Mouse (Mus musculus): ENCODE data around the gene Tmem82. TPM values are rescaled to one million over a fixed set of nuclear protein-coding genes. Genes with fewer than 3 reads are reported as not detected.

Tmem82 gene
- total RNA-seq, 2 experiments from 2014 or later, result 0.37 to 0.56 TPM

GRCm38 (mm10) chr4:141619299-141619883 lies 958 bp upstream of the Tmem82 start:
- H3K27ac ChIP-seq, result no peak overlapping the region
- no peak for TF ChIP-seq CTCF (conservative IDR thresholded peaks at IDR 0.05)
- H3K4me3 ChIP-seq, result no peak overlapping the region
- DNase-seq (ENCODE audit: low spot score in 2 of 2), result no peak

GRCm38 (mm10) chr4:141617863-141618564 lies 419 bp downstream of the Tmem82 start:
- Histone ChIP-seq H3K27ac (no peak overlapping the region), H3K4me3 (no peak overlapping the region; the same call in 1 of the 2 replicates)
- no peak for TF ChIP-seq CTCF (conservative IDR thresholded peaks at IDR 0.05)
- no peak for DNase-seq (ENCODE audit: low spot score in 2 of 2)

GRCm38 (mm10) chr4:141617299-141617698 lies 1.1 kb downstream of the Tmem82 start:
- Histone ChIP-seq H3K4me3 (no peak overlapping the region; the same call in 1 of the 2 replicates), H3K27ac (no peak overlapping the region)
- peak; percentile 71 for TF ChIP-seq CTCF (conservative IDR thresholded peaks at IDR 0.05)
- peak; percentile 48 to 60 for DNase-seq (ENCODE audit: low spot score in 2 of 2)

GRCm38 (mm10) chr4:141616811-141617210 lies 1.6 kb downstream of the Tmem82 start:
- Histone ChIP-seq H3K27ac (no peak overlapping the region), H3K4me3 (no peak overlapping the region)
- TF ChIP-seq CTCF (conservative IDR thresholded peaks at IDR 0.05), result no peak
- no peak for DNase-seq (ENCODE audit: low spot score in 2 of 2)

- no peak for DNase-seq (ENCODE audit: low spot score in 2 of 2)
- no peak overlapping the region for H3K27ac ChIP-seq
- no peak for TF ChIP-seq CTCF (conservative IDR thresholded peaks at IDR 0.05)
- no peak overlapping the region for H3K4me3 ChIP-seq
Observed at GRCm38 (mm10) chr4:141614946-141615345, 3.5 kb downstream of the Tmem82 start.

- DNase-seq (ENCODE audit: low spot score in 2 of 2), result no peak
- no peak for TF ChIP-seq CTCF (conservative IDR thresholded peaks at IDR 0.05)
- H3K4me3 ChIP-seq, result no peak overlapping the region
- no peak overlapping the region for H3K27ac ChIP-seq
Observed at GRCm38 (mm10) chr4:141609538-141609937, 8.9 kb downstream of the Tmem82 start.

- TF ChIP-seq CTCF (conservative IDR thresholded peaks at IDR 0.05), result no peak
- no peak within 1 kb of the TSS for H3K27ac ChIP-seq
- no peak for DNase-seq (ENCODE audit: low spot score in 2 of 2)
Observed at GRCm38 (mm10) chr4:141605861-141606260, 12.6 kb downstream of the Tmem82 start, which contains the start of gene Fblim1. Gene Fblim1 (minus strand): TSS chr4:141606096.

GRCm38 (mm10) chr4:141605421-141605820 lies 13.0 kb downstream of the Tmem82 start:
- H3K27ac ChIP-seq, result no peak overlapping the region
- H3K4me3 ChIP-seq, result no peak overlapping the region
- DNase-seq (ENCODE audit: low spot score in 2 of 2), result no peak
- TF ChIP-seq CTCF (conservative IDR thresholded peaks at IDR 0.05), result no peak

More at GRCm38 (mm10) chr4:141605861-141606260, 12.6 kb downstream of the Tmem82 start, which contains the start of gene Fblim1:
- H3K4me3 ChIP-seq, result no peak within 1 kb of the TSS

- Histone ChIP-seq H3K4me3 (no peak overlapping the region), H3K27ac (no peak overlapping the region)
- DNase-seq (ENCODE audit: low spot score in 2 of 2), result no peak
- no peak for TF ChIP-seq CTCF (conservative IDR thresholded peaks at IDR 0.05)
Observed at GRCm38 (mm10) chr4:141604493-141604892, 13.9 kb downstream of the Tmem82 start.

GRCm38 (mm10) chr4:141603921-141604320 lies 14.5 kb downstream of the Tmem82 start:
- DNase-seq (ENCODE audit: low spot score in 2 of 2), result no peak
- no peak for TF ChIP-seq CTCF (conservative IDR thresholded peaks at IDR 0.05)
- Histone ChIP-seq H3K4me3 (no peak overlapping the region), H3K27ac (no peak overlapping the region)

GRCm38 (mm10) chr4:141602523-141603223 lies 15.8 kb downstream of the Tmem82 start:
- no peak overlapping the region for H3K27ac ChIP-seq
- DNase-seq (ENCODE audit: low spot score in 2 of 2), result no peak
- no peak for TF ChIP-seq CTCF (conservative IDR thresholded peaks at IDR 0.05)
- H3K4me3 ChIP-seq, result no peak overlapping the region

GRCm38 (mm10) chr4:141601148-141601862 lies 17.1 kb downstream of the Tmem82 start:
- H3K4me3 ChIP-seq, result no peak overlapping the region
- TF ChIP-seq CTCF (conservative IDR thresholded peaks at IDR 0.05), result no peak

GRCm38 (mm10) chr4:141600364-141600763 lies 18.1 kb downstream of the Tmem82 start:
- no peak for TF ChIP-seq CTCF (conservative IDR thresholded peaks at IDR 0.05)
- Histone ChIP-seq H3K27ac (no peak overlapping the region), H3K4me3 (no peak overlapping the region)
- no peak for DNase-seq (ENCODE audit: low spot score in 2 of 2)

More at GRCm38 (mm10) chr4:141601148-141601862, 17.1 kb downstream of the Tmem82 start:
- H3K27ac ChIP-seq, result no peak overlapping the region
- DNase-seq (ENCODE audit: low spot score in 2 of 2), result no peak
